Mouse (Mus musculus) ES-Bruce4 (cell line): ENCODE results near the gene Ttn. TPM values are rescaled to one million over a fixed set of nuclear protein-coding genes. Genes with fewer than 3 reads are reported as not detected.

Source experiments
- H3K27ac ChIP-seq: 2 replicates; pipeline ENCODE4 v1.5.1; 2012; ENCODE audit warnings: low read length, inconsistent platforms; ENCODE audit not compliant: insufficient read depth
- H3K27me3 ChIP-seq: 2 replicates; pipeline ENCODE4 v1.6.1; 2012; ENCODE audit warnings: mild to moderate bottlenecking, low read length, inconsistent platforms; ENCODE audit not compliant: control insufficient read depth, poor library complexity, insufficient read depth, severe bottlenecking
- H3K36me3 ChIP-seq: 2 replicates; pipeline ENCODE4 v1.6.1; 2012; ENCODE audit warnings: inconsistent platforms, mild to moderate bottlenecking, low read length, moderate library complexity; ENCODE audit not compliant: control insufficient read depth, poor library complexity, insufficient read depth, severe bottlenecking
- H3K4me1 ChIP-seq: one replicate; pipeline ENCODE4 v1.8.1; 2011; ENCODE audit warnings: low read length; ENCODE audit not compliant: control insufficient read depth, insufficient read depth
- H3K4me3 ChIP-seq: 2 replicates; pipeline ENCODE4 v1.5.1; 2011; ENCODE audit warnings: low read depth, mild to moderate bottlenecking, low read length
- H3K9ac ChIP-seq: 2 replicates; pipeline ENCODE4 v1.6.1; 2012; ENCODE audit warnings: low read depth, mild to moderate bottlenecking, inconsistent platforms; ENCODE audit not compliant: poor library complexity, severe bottlenecking
- H3K9me3 ChIP-seq: replicated peaks from 2 replicates; pipeline ENCODE4 v1.6.1; 2012; ENCODE audit warnings: mild to moderate bottlenecking, low read length, inconsistent platforms; ENCODE audit not compliant: control insufficient read depth, poor library complexity, insufficient read depth, severe bottlenecking
- CTCF ChIP-seq: IDR thresholded peaks from one replicate; pipeline ENCODE4 v1.8.1; 2011; ENCODE audit warnings: low read depth, low read length
- EP300 ChIP-seq: IDR thresholded peaks from 2 replicates; pipeline ENCODE4 v1.6.1; 2011; ENCODE audit warnings: low read depth, low read length; ENCODE audit not compliant: insufficient read depth
- POLR2A ChIP-seq: IDR thresholded peaks from one replicate; pipeline ENCODE4 v1.8.1; 2011; ENCODE audit warnings: low read length; ENCODE audit not compliant: insufficient read depth
- polyA plus RNA-seq: library from polyadenylated mRNA; stranded (reverse); fragments of >200 nt; gene quantifications from 2 replicates; pipeline ENCODE4 v1.2.4, GENCODE M21; 2011; ENCODE audit warnings: low read depth; ENCODE audit not compliant: missing spikeins, insufficient read depth, insufficient read length

Gene Ttn
- polyA plus RNA-seq, 1 experiment = 0.30 TPM

GRCm38 (mm10) chr2:76981717-76982116 is 630 bp downstream of the Ttn start:
- H3K4me3 ChIP-seq = no peak overlapping the region
- no peaks in the 10 kb centered on the region for H3K9me3 ChIP-seq
- no peaks in the 10 kb centered on the region for H3K36me3 ChIP-seq
- H3K4me1 ChIP-seq = no peaks in the 10 kb centered on the region
- H3K9ac ChIP-seq = no peak overlapping the region
- no peak overlapping the region for H3K27ac ChIP-seq
- TF ChIP-seq CTCF = no peak
- TF ChIP-seq POLR2A = no peak
- no peak for TF ChIP-seq EP300
- H3K27me3 ChIP-seq = no peaks in the 10 kb centered on the region

GRCm38 (mm10) chr2:76980146-76980545 is 2.2 kb downstream of the Ttn start:
- Histone ChIP-seq H3K27ac (no peak overlapping the region), H3K27me3 (no peaks in the 10 kb centered on the region), H3K36me3 (no peaks in the 10 kb centered on the region), H3K4me1 (no peaks in the 10 kb centered on the region), H3K9ac (no peak overlapping the region), H3K9me3 (no peaks in the 10 kb centered on the region), H3K4me3 (no peak overlapping the region; the same call in 1 of the 2 replicates)
- no peak for TF ChIP-seq POLR2A
- peak; percentile 73 for TF ChIP-seq CTCF
- TF ChIP-seq EP300 = 0 out of 2 replicates have a peak, but pooled peaks have one; percentile 15

GRCm38 (mm10) chr2:76977650-76978049 is 4.7 kb downstream of the Ttn start:
- no peak overlapping the region for H3K9ac ChIP-seq
- no peaks in the 10 kb centered on the region for H3K27me3 ChIP-seq
- TF ChIP-seq CTCF = no peak
- TF ChIP-seq POLR2A = no peak
- TF ChIP-seq EP300 = no peak
- H3K4me1 ChIP-seq = no peaks in the 10 kb centered on the region
- no peaks in the 10 kb centered on the region for H3K36me3 ChIP-seq
- no peaks in the 10 kb centered on the region for H3K9me3 ChIP-seq
- no peak overlapping the region for H3K4me3 ChIP-seq
- H3K27ac ChIP-seq = no peak overlapping the region

- Histone ChIP-seq H3K27me3 (no peaks in the 10 kb centered on the region), H3K9ac (no peak overlapping the region), H3K36me3 (no peaks in the 10 kb centered on the region), H3K4me3 (no peak overlapping the region), H3K9me3 (no peaks in the 10 kb centered on the region), H3K27ac (no peak overlapping the region), H3K4me1 (no peaks in the 10 kb centered on the region)
- no peak for TF ChIP-seq EP300
- TF ChIP-seq POLR2A = no peak
- no peak for TF ChIP-seq CTCF
Observed at GRCm38 (mm10) chr2:76972051-76972450, 10.3 kb downstream of the Ttn start.

GRCm38 (mm10) chr2:76971069-76971468 is 11.3 kb downstream of the Ttn start:
- Histone ChIP-seq H3K4me3 (no peak overlapping the region), H3K9ac (no peak overlapping the region), H3K27ac (no peak overlapping the region), H3K4me1 (no peaks in the 10 kb centered on the region), H3K27me3 (no peaks in the 10 kb centered on the region), H3K36me3 (no peaks in the 10 kb centered on the region), H3K9me3 (no peaks in the 10 kb centered on the region)
- TF ChIP-seq POLR2A (no peak), EP300 (no peak), CTCF (no peak)

- Histone ChIP-seq H3K4me1 (no peaks in the 10 kb centered on the region), H3K36me3 (no peaks in the 10 kb centered on the region)
Observed at GRCm38 (mm10) chr2:76970669-76971068, 11.7 kb downstream of the Ttn start.

More at GRCm38 (mm10) chr2:76970669-76971068, 11.7 kb downstream of the Ttn start:
- H3K27ac ChIP-seq = no peak overlapping the region
- H3K27me3 ChIP-seq = no peaks in the 10 kb centered on the region
- TF ChIP-seq EP300 = no peak
- TF ChIP-seq POLR2A = no peak
- no peak for TF ChIP-seq CTCF
- no peak overlapping the region for H3K4me3 ChIP-seq
- H3K9ac ChIP-seq = no peak overlapping the region
- no peaks in the 10 kb centered on the region for H3K9me3 ChIP-seq
